Mouse (Mus musculus) intestine, postnatal 0 days (tissue): ENCODE measurements at regions not wholly inside any gene's neighbourhood (a gene's known extent, or its start where the extent isn't known, plus 50 kb on each side); places are given as distances from the start of the nearest gene placed in this dataset.

Experiments
- ATAC-seq: fragments of 200-750 bp; cut with Nextera tagmentation; 2 replicates; pipeline ENCODE4 v1.8.0; 2017; ENCODE audit warnings: mild to moderate bottlenecking, moderate TSS enrichment, moderate library complexity
- H3K27ac ChIP-seq: fragments of 300-500 bp; sonication (generic); 2 replicates; pipeline ENCODE4 v1.5.1; 2014; ENCODE audit warnings: mild to moderate bottlenecking, low read depth, low read length, moderate library complexity
- H3K27me3 ChIP-seq: fragments of 300-500 bp; sonication (generic); replicated peaks from 2 replicates; pipeline ENCODE4 v1.6.1; 2014; ENCODE audit warnings: low read length, mixed read lengths; ENCODE audit not compliant: control insufficient read depth, insufficient read depth
- H3K36me3 ChIP-seq: fragments of 300-500 bp; sonication (generic); 2 replicates; pipeline ENCODE4 v1.6.1; 2014; ENCODE audit warnings: mild to moderate bottlenecking, moderate library complexity; ENCODE audit not compliant: control insufficient read depth, insufficient read depth
- H3K4me1 ChIP-seq: fragments of 300-500 bp; sonication (generic); replicated peaks from 2 replicates; pipeline ENCODE4 v1.6.1; 2014; ENCODE audit warnings: antibody characterized with exemption, low read length, mixed read lengths; ENCODE audit not compliant: control insufficient read depth, insufficient read depth
- H3K4me2 ChIP-seq: fragments of 300-500 bp; sonication (generic); replicated peaks from 2 replicates; pipeline ENCODE4 v1.6.1; 2014; ENCODE audit warnings: low read depth, mild to moderate bottlenecking, moderate library complexity
- H3K4me3 ChIP-seq: fragments of 300-500 bp; sonication (generic); 2 replicates; pipeline ENCODE4 v1.5.1; 2014; ENCODE audit warnings: low read depth, low read length
- H3K9ac ChIP-seq: fragments of 300-500 bp; sonication (generic); 2 replicates; pipeline ENCODE4 v1.6.1; 2014; ENCODE audit warnings: mild to moderate bottlenecking, low read depth, low read length
- H3K9me3 ChIP-seq: fragments of 300-500 bp; sonication (generic); 2 replicates; pipeline ENCODE4 v1.6.1; 2016; ENCODE audit warnings: mixed run types; ENCODE audit not compliant: control insufficient read depth
- CTCF ChIP-seq: sonication (generic); IDR thresholded peaks from 2 replicates; pipeline ENCODE4 v1.5.1; 2016; ENCODE audit warnings: low read depth, mild to moderate bottlenecking, control low read depth, antibody characterized with exemption, moderate library complexity
- WGBS: fragments of 180-500 bp; shearing (Covaris S2); extraction: QIAGEN DNeasy Blood & Tissue Kit; methylation state at CpG from one replicate; pipeline ENCODE4 v1.1.7; 2014; 5-methylcytosine and 5-hydroxymethylcytosine counted together

- Histone ChIP-seq H3K36me3 (no peaks in the 10 kb centered on the region), H3K27ac (no peak overlapping the region), H3K9ac (no peak overlapping the region), H3K4me2 (no peak overlapping the region), H3K4me3 (no peak overlapping the region), H3K4me1 (no peaks in the 10 kb centered on the region), H3K27me3 (no peaks in the 10 kb centered on the region), H3K9me3 (no peaks in the 10 kb centered on the region)
- TF ChIP-seq CTCF = peak; percentile 25; the same call in 1 of the 2 replicates
- WGBS = 42% methylated on average over 3 of the region's 3 CpGs
- no peak for ATAC-seq
These were observed 53.7 kb upstream of the Foxb1 start for GRCm38 (mm10) chr9:69814432-69814831.

- Histone ChIP-seq H3K27ac (no peak overlapping the region), H3K9ac (no peak overlapping the region), H3K9me3 (no peaks in the 10 kb centered on the region), H3K4me1 (no peaks in the 10 kb centered on the region), H3K27me3 (no peaks in the 10 kb centered on the region), H3K4me2 (no peak overlapping the region), H3K36me3 (no peaks in the 10 kb centered on the region), H3K4me3 (no peak overlapping the region)
- TF ChIP-seq CTCF = no peak
- WGBS = 65% methylated on average over 9 of the region's 9 CpGs
- ATAC-seq = no peak
These were observed 62.6 kb upstream of the Foxb1 start for GRCm38 (mm10) chr9:69823179-69823966.

- Histone ChIP-seq H3K9ac (no peak overlapping the region), H3K4me2 (no peak overlapping the region), H3K4me1 (no peaks in the 10 kb centered on the region), H3K9me3 (no peaks in the 10 kb centered on the region), H3K36me3 (no peaks in the 10 kb centered on the region), H3K27me3 (no peaks in the 10 kb centered on the region), H3K27ac (no peak overlapping the region), H3K4me3 (no peak overlapping the region)
- no peak for ATAC-seq
- 71% methylated on average over 6 of the region's 6 CpGs for WGBS
- TF ChIP-seq CTCF = no peak
These were observed 67.7 kb upstream of the Foxb1 start for GRCm38 (mm10) chr9:69828428-69828827.

GRCm38 (mm10) chr9:69835396-69835795 lies 74.7 kb upstream of the Foxb1 start:
- H3K4me3 ChIP-seq = no peak overlapping the region
- no peak overlapping the region for H3K9ac ChIP-seq
- no peaks in the 10 kb centered on the region for H3K9me3 ChIP-seq
- no peaks in the 10 kb centered on the region for H3K27me3 ChIP-seq
- H3K4me1 ChIP-seq = no peaks in the 10 kb centered on the region
- no peak overlapping the region for H3K4me2 ChIP-seq
- WGBS = 60% methylated on average over 4 of the region's 4 CpGs
- H3K27ac ChIP-seq = no peak overlapping the region
- no peaks in the 10 kb centered on the region for H3K36me3 ChIP-seq
- TF ChIP-seq CTCF = no peak
- ATAC-seq = no peak

- H3K27ac ChIP-seq = no peak overlapping the region
- H3K4me1 ChIP-seq = no peaks in the 10 kb centered on the region
- no peak overlapping the region for H3K4me2 ChIP-seq
- no peak overlapping the region for H3K9ac ChIP-seq
- no peak overlapping the region for H3K4me3 ChIP-seq
- ATAC-seq = no peak
- no peak for TF ChIP-seq CTCF
- no peaks in the 10 kb centered on the region for H3K9me3 ChIP-seq
- WGBS = 60% methylated on average over 2 of the region's 2 CpGs
- H3K27me3 ChIP-seq = no peaks in the 10 kb centered on the region
- H3K36me3 ChIP-seq = no peaks in the 10 kb centered on the region
These were observed 78.5 kb upstream of the Foxb1 start for GRCm38 (mm10) chr9:69839198-69839597.

- H3K36me3 ChIP-seq = no peaks in the 10 kb centered on the region
- no peak overlapping the region for H3K27ac ChIP-seq
- no peak for TF ChIP-seq CTCF
- no peaks in the 10 kb centered on the region for H3K4me1 ChIP-seq
- no peaks in the 10 kb centered on the region for H3K27me3 ChIP-seq
- H3K9ac ChIP-seq = no peak overlapping the region
- no peak overlapping the region for H3K4me3 ChIP-seq
- ATAC-seq = no peak
- WGBS = 74% methylated on average over 6 of the region's 6 CpGs
- H3K9me3 ChIP-seq = no peaks in the 10 kb centered on the region
- H3K4me2 ChIP-seq = no peak overlapping the region
These were observed 84.0 kb upstream of the Foxb1 start for GRCm38 (mm10) chr9:69844712-69845111.

- no peaks in the 10 kb centered on the region for H3K27me3 ChIP-seq
- H3K27ac ChIP-seq = no peak overlapping the region
- H3K36me3 ChIP-seq = no peaks in the 10 kb centered on the region
- TF ChIP-seq CTCF = no peak
- 79% methylated on average over 9 of the region's 9 CpGs for WGBS
- no peak overlapping the region for H3K9ac ChIP-seq
- H3K4me1 ChIP-seq = no peaks in the 10 kb centered on the region
- ATAC-seq = no peak
- H3K4me2 ChIP-seq = no peak overlapping the region
- H3K4me3 ChIP-seq = no peak overlapping the region
- no peaks in the 10 kb centered on the region for H3K9me3 ChIP-seq
These were observed 84.5 kb upstream of the Foxb1 start for GRCm38 (mm10) chr9:69845210-69845609.
